Mouse (Mus musculus): ENCODE data around the gene Prelp. TPM values are rescaled to one million over a fixed set of nuclear protein-coding genes. Genes with fewer than 3 reads are reported as not detected.

Gene Prelp
- polyA plus RNA-seq (2017; shearing (Covaris generic)), result not detected

GRCm38 (mm10) chr1:133921304-133921751 is at the start of gene Prelp:
Prelp (minus strand) TSS chr1:133921414.

DNA sequence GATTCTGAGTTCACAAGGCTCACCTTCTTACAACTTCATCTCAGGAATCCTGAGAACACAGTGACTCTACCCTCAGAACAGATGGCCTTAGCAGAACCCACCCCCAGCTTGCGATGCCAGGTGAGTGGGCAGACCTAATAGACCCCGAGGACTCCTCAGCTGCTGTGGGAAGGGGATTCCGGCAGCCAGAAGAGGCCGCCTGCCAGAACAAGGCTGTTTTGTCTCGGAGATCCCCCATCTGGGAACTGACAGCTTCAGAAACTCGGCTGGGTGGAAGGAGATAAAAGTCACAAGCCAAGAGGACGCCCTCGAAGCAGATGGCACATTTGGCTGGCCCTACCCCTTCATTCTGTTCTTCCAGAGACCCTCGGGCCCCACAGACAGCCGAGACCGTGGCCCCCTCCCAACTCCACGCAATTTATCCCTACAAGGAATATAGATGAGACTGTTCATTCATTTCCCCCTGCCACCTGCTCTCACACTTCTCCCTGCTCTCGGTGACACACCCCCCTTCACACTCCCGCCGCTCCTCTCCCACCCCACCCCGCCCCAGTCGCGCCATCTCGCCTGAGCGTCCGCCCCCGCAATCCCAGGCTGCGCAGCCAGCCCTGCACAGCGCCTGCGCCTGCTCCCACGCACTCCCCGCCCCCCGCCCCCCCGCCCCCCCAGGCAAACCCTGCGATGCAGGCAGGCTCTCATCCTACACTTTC is 13.1 kb downstream of the Prelp start, which contains the start of gene Optc:
Optc (minus strand) TSS at position 51 of the 710 bp plus-strand sequence.

Other genes starting within 250 kb of the Prelp start
- 145 TPM for gene Lax1, start 231.3 kb downstream of the Prelp start, polyA plus RNA-seq (2017; shearing (Covaris generic))
- gene Atp2b4, start 120.4 kb downstream of the Prelp start, polyA plus RNA-seq (2017; shearing (Covaris generic)), result 8.6 TPM
- not detected for gene Optc, start 13.4 kb downstream of the Prelp start, polyA plus RNA-seq (2017; shearing (Covaris generic))
- not detected for gene Fmod, start 115.8 kb upstream of the Prelp start, polyA plus RNA-seq (2017; shearing (Covaris generic))
- 229 TPM for gene Btg2, start 157.7 kb upstream of the Prelp start, polyA plus RNA-seq (2017; shearing (Covaris generic))
- not detected for gene Chit1, start 189.8 kb upstream of the Prelp start, polyA plus RNA-seq (2017; shearing (Covaris generic))